Mouse (Mus musculus): ENCODE results near the gene Phkg2. TPM values are rescaled to one million over a fixed set of nuclear protein-coding genes. Genes with fewer than 3 reads are reported as not detected.

Phkg2 gene
- polyA plus RNA-seq, 1 experiment from 2014 or later = 60.5 TPM

GRCm38 (mm10) chr7:127591108-127591507 is 18.0 kb downstream of the Phkg2 start:
- Histone ChIP-seq H3K4me2 (ENCODE audit: low read depth, low read length, severe bottlenecking) (no peak overlapping the region), H3K4me3 (ENCODE audit: low read depth, low read length) (no peak overlapping the region), H3K9ac (ENCODE audit: low read length) (no peak overlapping the region), H3K36me3 (ENCODE audit: control insufficient read depth, insufficient read depth, low read length) (peaks cover 11% of the 10 kb centered on the region; the same call in 1 of the 2 replicates), H3K27me3 (ENCODE audit: control insufficient read depth, insufficient read depth, low read length) (no peaks in the 10 kb centered on the region), H3K27ac (ENCODE audit: low read depth, low read length) (no peak overlapping the region), H3K4me1 (replicated peaks; ENCODE audit: control insufficient read depth, insufficient read depth, low read length) (peaks cover 8% of the 10 kb centered on the region), H3K9me3 (ENCODE audit: control insufficient read depth, low read length) (no peaks in the 10 kb centered on the region)
- 95% methylated on average over 10 of the region's 10 CpGs for WGBS
- DNase-seq (ENCODE audit: low spot score) (no peak), ATAC-seq (replicated peaks; ENCODE audit: low FRiP score) (no peak)

GRCm38 (mm10) chr7:127592575-127592974 is 19.4 kb downstream of the Phkg2 start:
- no peak overlapping the region for H3K9ac ChIP-seq (ENCODE audit: low read length)
- peaks cover 3% of the 10 kb centered on the region for H3K4me1 ChIP-seq (replicated peaks; ENCODE audit: control insufficient read depth, insufficient read depth, low read length)
- ATAC-seq (replicated peaks; ENCODE audit: low FRiP score) = no peak
- no peaks in the 10 kb centered on the region for H3K27me3 ChIP-seq (ENCODE audit: control insufficient read depth, insufficient read depth, low read length)
- H3K9me3 ChIP-seq (ENCODE audit: control insufficient read depth, low read length) = no peaks in the 10 kb centered on the region
- DNase-seq (ENCODE audit: low spot score) = no peak
- no peak overlapping the region for H3K27ac ChIP-seq (ENCODE audit: low read depth, low read length)
- H3K4me3 ChIP-seq (ENCODE audit: low read depth, low read length) = no peak overlapping the region
- no peak overlapping the region for H3K4me2 ChIP-seq (ENCODE audit: low read depth, low read length, severe bottlenecking)
- WGBS = 92% methylated on average over 14 of the region's 14 CpGs
- peaks cover 21% of the 10 kb centered on the region for H3K36me3 ChIP-seq (ENCODE audit: control insufficient read depth, insufficient read depth, low read length)

- no peaks in the 10 kb centered on the region for H3K27me3 ChIP-seq (ENCODE audit: control insufficient read depth, insufficient read depth, low read length)
- ATAC-seq (replicated peaks; ENCODE audit: low FRiP score) (no peak), DNase-seq (ENCODE audit: low spot score) (no peak)
- no peaks in the 10 kb centered on the region for H3K4me1 ChIP-seq (replicated peaks; ENCODE audit: control insufficient read depth, insufficient read depth, low read length)
- peaks cover 36% of the 10 kb centered on the region for H3K36me3 ChIP-seq (ENCODE audit: control insufficient read depth, insufficient read depth, low read length)
- H3K4me2 ChIP-seq (ENCODE audit: low read depth, low read length, severe bottlenecking) = no peak overlapping the region
- 95% methylated on average over 17 of the region's 17 CpGs for WGBS
- no peaks in the 10 kb centered on the region for H3K9me3 ChIP-seq (ENCODE audit: control insufficient read depth, low read length)
- no peak overlapping the region for H3K9ac ChIP-seq (ENCODE audit: low read length)
- no peak overlapping the region for H3K4me3 ChIP-seq (ENCODE audit: low read depth, low read length)
- H3K27ac ChIP-seq (ENCODE audit: low read depth, low read length) = no peak overlapping the region
Measured at GRCm38 (mm10) chr7:127596747-127597146, 23.6 kb downstream of the Phkg2 start.

GRCm38 (mm10) chr7:127600612-127601011 is 27.5 kb downstream of the Phkg2 start:
- no peak overlapping the region for H3K4me2 ChIP-seq (ENCODE audit: low read depth, low read length, severe bottlenecking)
- H3K4me1 ChIP-seq (replicated peaks; ENCODE audit: control insufficient read depth, insufficient read depth, low read length) = no peaks in the 10 kb centered on the region
- no peak overlapping the region for H3K9ac ChIP-seq (ENCODE audit: low read length)
- no peak overlapping the region for H3K27ac ChIP-seq (ENCODE audit: low read depth, low read length)
- DNase-seq (ENCODE audit: low spot score) (no peak), ATAC-seq (replicated peaks; ENCODE audit: low FRiP score) (no peak)
- 96% methylated on average over 7 of the region's 7 CpGs for WGBS
- H3K36me3 ChIP-seq (ENCODE audit: control insufficient read depth, insufficient read depth, low read length) = peaks cover 31% of the 10 kb centered on the region
- no peaks in the 10 kb centered on the region for H3K27me3 ChIP-seq (ENCODE audit: control insufficient read depth, insufficient read depth, low read length)
- no peaks in the 10 kb centered on the region for H3K9me3 ChIP-seq (ENCODE audit: control insufficient read depth, low read length)
- H3K4me3 ChIP-seq (ENCODE audit: low read depth, low read length) = no peak overlapping the region

- Histone ChIP-seq H3K9ac (ENCODE audit: low read length) (no peak overlapping the region), H3K4me1 (replicated peaks; ENCODE audit: control insufficient read depth, insufficient read depth, low read length) (no peaks in the 10 kb centered on the region), H3K4me2 (ENCODE audit: low read depth, low read length, severe bottlenecking) (no peak overlapping the region), H3K4me3 (ENCODE audit: low read depth, low read length) (no peak overlapping the region), H3K9me3 (ENCODE audit: control insufficient read depth, low read length) (no peaks in the 10 kb centered on the region), H3K36me3 (ENCODE audit: control insufficient read depth, insufficient read depth, low read length) (peaks cover 25% of the 10 kb centered on the region), H3K27me3 (ENCODE audit: control insufficient read depth, insufficient read depth, low read length) (no peaks in the 10 kb centered on the region), H3K27ac (ENCODE audit: low read depth, low read length) (no peak overlapping the region)
- DNase-seq (ENCODE audit: low spot score) = no peak
- ATAC-seq (replicated peaks; ENCODE audit: low FRiP score) = no peak
- 88% methylated on average over 4 of the region's 4 CpGs for whole genome bisulfite sequencing
Measured at GRCm38 (mm10) chr7:127601735-127602134, 28.6 kb downstream of the Phkg2 start.

GRCm38 (mm10) chr7:127602903-127603302 is 29.8 kb downstream of the Phkg2 start:
- Histone ChIP-seq H3K4me2 (ENCODE audit: low read depth, low read length, severe bottlenecking) (no peak overlapping the region), H3K4me1 (replicated peaks; ENCODE audit: control insufficient read depth, insufficient read depth, low read length) (no peaks in the 10 kb centered on the region), H3K27ac (ENCODE audit: low read depth, low read length) (no peak overlapping the region), H3K9ac (ENCODE audit: low read length) (no peak overlapping the region), H3K4me3 (ENCODE audit: low read depth, low read length) (no peak overlapping the region), H3K36me3 (ENCODE audit: control insufficient read depth, insufficient read depth, low read length) (peaks cover 18% of the 10 kb centered on the region; the same call in 1 of the 2 replicates), H3K27me3 (ENCODE audit: control insufficient read depth, insufficient read depth, low read length) (no peaks in the 10 kb centered on the region), H3K9me3 (ENCODE audit: control insufficient read depth, low read length) (no peaks in the 10 kb centered on the region)
- WGBS = 95% methylated on average over 2 of the region's 2 CpGs
- ATAC-seq (replicated peaks; ENCODE audit: low FRiP score) (no peak), DNase-seq (ENCODE audit: low spot score) (no peak)

GRCm38 (mm10) chr7:127604256-127604655 is 31.1 kb downstream of the Phkg2 start:
- Histone ChIP-seq H3K9me3 (ENCODE audit: control insufficient read depth, low read length) (no peaks in the 10 kb centered on the region), H3K4me3 (ENCODE audit: low read depth, low read length) (no peak overlapping the region), H3K27ac (ENCODE audit: low read depth, low read length) (no peak overlapping the region), H3K27me3 (ENCODE audit: control insufficient read depth, insufficient read depth, low read length) (no peaks in the 10 kb centered on the region), H3K4me2 (ENCODE audit: low read depth, low read length, severe bottlenecking) (no peak overlapping the region), H3K4me1 (replicated peaks; ENCODE audit: control insufficient read depth, insufficient read depth, low read length) (no peaks in the 10 kb centered on the region), H3K36me3 (ENCODE audit: control insufficient read depth, insufficient read depth, low read length) (peaks cover 18% of the 10 kb centered on the region; the same call in 1 of the 2 replicates), H3K9ac (ENCODE audit: low read length) (no peak overlapping the region)
- ATAC-seq (replicated peaks; ENCODE audit: low FRiP score) = no peak
- no peak for DNase-seq (ENCODE audit: low spot score)
- WGBS = 89% methylated on average over 10 of the region's 10 CpGs

GRCm38 (mm10) chr7:127607150-127607549 is 34.0 kb downstream of the Phkg2 start:
- Histone ChIP-seq H3K9ac (ENCODE audit: low read length) (no peak overlapping the region), H3K4me2 (ENCODE audit: low read depth, low read length, severe bottlenecking) (no peak overlapping the region), H3K9me3 (ENCODE audit: control insufficient read depth, low read length) (no peaks in the 10 kb centered on the region), H3K27ac (ENCODE audit: low read depth, low read length) (no peak overlapping the region), H3K4me3 (ENCODE audit: low read depth, low read length) (no peak overlapping the region), H3K4me1 (replicated peaks; ENCODE audit: control insufficient read depth, insufficient read depth, low read length) (no peaks in the 10 kb centered on the region), H3K36me3 (ENCODE audit: control insufficient read depth, insufficient read depth, low read length) (peaks cover 30% of the 10 kb centered on the region), H3K27me3 (ENCODE audit: control insufficient read depth, insufficient read depth, low read length) (no peaks in the 10 kb centered on the region)
- 82% methylated on average over 6 of the region's 6 CpGs for WGBS
- no peak for DNase-seq (ENCODE audit: low spot score)
- ATAC-seq (replicated peaks; ENCODE audit: low FRiP score) = no peak

- H3K9ac ChIP-seq (ENCODE audit: low read length) = no peak overlapping the region
- peak; percentile 44 for DNase-seq (ENCODE audit: low spot score)
- WGBS = 95% methylated on average over 29 of the region's 29 CpGs
- H3K27me3 ChIP-seq (ENCODE audit: control insufficient read depth, insufficient read depth, low read length) = no peaks in the 10 kb centered on the region
- no peak overlapping the region for H3K4me3 ChIP-seq (ENCODE audit: low read depth, low read length)
- H3K9me3 ChIP-seq (ENCODE audit: control insufficient read depth, low read length) = no peaks in the 10 kb centered on the region
- peaks cover 11% of the 10 kb centered on the region; the same call in 1 of the 2 replicates for H3K4me1 ChIP-seq (replicated peaks; ENCODE audit: control insufficient read depth, insufficient read depth, low read length)
- no peak overlapping the region for H3K4me2 ChIP-seq (ENCODE audit: low read depth, low read length, severe bottlenecking)
- H3K36me3 ChIP-seq (ENCODE audit: control insufficient read depth, insufficient read depth, low read length) = peaks cover 28% of the 10 kb centered on the region
- ATAC-seq (replicated peaks; ENCODE audit: low FRiP score) = no peak
- H3K27ac ChIP-seq (ENCODE audit: low read depth, low read length) = no peak overlapping the region
Measured at GRCm38 (mm10) chr7:127611011-127611410, 37.9 kb downstream of the Phkg2 start.
